Mouse (Mus musculus) layer of hippocampus, adult 9-11 months (tissue): ENCODE data around the gene Ncl.
"Not testable (repeated sequence)": the region's sequence is repeated elsewhere in the genome, so short reads cannot be mapped to it uniquely, and the experiment has no call there.

Experiments used
- DNase-seq: peaks from one replicate; pipeline ENCODE4 v3.0.0; 2022

Gene Ncl

GRCm38 (mm10) chr1:86359798-86360179 lies 589 bp upstream of the Ncl start:
- DNase-seq = no peak

- DNase-seq = no peak
Measured at GRCm38 (mm10) chr1:86358229-86358905, 833 bp downstream of the Ncl start.

- DNase-seq = no peak
Measured at GRCm38 (mm10) chr1:86354186-86354585, 5.0 kb downstream of the Ncl start.

GRCm38 (mm10) chr1:86350576-86350975 lies 8.6 kb downstream of the Ncl start:
- DNase-seq = no peak

- no peak for DNase-seq
Measured at GRCm38 (mm10) chr1:86349696-86350095, 9.5 kb downstream of the Ncl start.

- DNase-seq = no peak
Measured at GRCm38 (mm10) chr1:86349201-86349600, 10.0 kb downstream of the Ncl start.

GRCm38 (mm10) chr1:86348801-86349200 lies 10.4 kb downstream of the Ncl start:
- no peak for DNase-seq

GRCm38 (mm10) chr1:86348083-86348482 lies 11.1 kb downstream of the Ncl start:
- DNase-seq = no peak

- no peak for DNase-seq
Measured at GRCm38 (mm10) chr1:86347716-86348045, 11.5 kb downstream of the Ncl start.

GRCm38 (mm10) chr1:86346851-86347715 lies 12.1 kb downstream of the Ncl start:
- DNase-seq = no peak

GRCm38 (mm10) chr1:86345956-86346355 lies 13.2 kb downstream of the Ncl start:
- no peak for DNase-seq

GRCm38 (mm10) chr1:86345069-86345468 lies 14.1 kb downstream of the Ncl start:
- no peak for DNase-seq

- no peak for DNase-seq
Measured at GRCm38 (mm10) chr1:86343969-86344861, 15.0 kb downstream of the Ncl start.

GRCm38 (mm10) chr1:86343087-86343645 lies 16.0 kb downstream of the Ncl start:
- DNase-seq = no peak

GRCm38 (mm10) chr1:86342371-86342770 lies 16.8 kb downstream of the Ncl start:
- no peak for DNase-seq

GRCm38 (mm10) chr1:86341096-86341495 lies 18.1 kb downstream of the Ncl start:
- DNase-seq = not testable (repeated sequence)

GRCm38 (mm10) chr1:86339156-86339812 lies 19.9 kb downstream of the Ncl start:
- DNase-seq = peak; percentile 84

GRCm38 (mm10) chr1:86336330-86336729 lies 22.9 kb downstream of the Ncl start:
- DNase-seq = no peak

GRCm38 (mm10) chr1:86320822-86321413 lies 38.3 kb downstream of the Ncl start:
- DNase-seq = no peak

GRCm38 (mm10) chr1:86313772-86314125 lies 45.5 kb downstream of the Ncl start:
- no peak for DNase-seq

- DNase-seq = no peak
Measured at GRCm38 (mm10) chr1:86313096-86313771, 46.0 kb downstream of the Ncl start.

- DNase-seq = no peak
Measured at GRCm38 (mm10) chr1:86312269-86312668, 46.9 kb downstream of the Ncl start.
